14 mouse cellular contexts compared by ENCODE assay signal in the genomic region with DNA sequence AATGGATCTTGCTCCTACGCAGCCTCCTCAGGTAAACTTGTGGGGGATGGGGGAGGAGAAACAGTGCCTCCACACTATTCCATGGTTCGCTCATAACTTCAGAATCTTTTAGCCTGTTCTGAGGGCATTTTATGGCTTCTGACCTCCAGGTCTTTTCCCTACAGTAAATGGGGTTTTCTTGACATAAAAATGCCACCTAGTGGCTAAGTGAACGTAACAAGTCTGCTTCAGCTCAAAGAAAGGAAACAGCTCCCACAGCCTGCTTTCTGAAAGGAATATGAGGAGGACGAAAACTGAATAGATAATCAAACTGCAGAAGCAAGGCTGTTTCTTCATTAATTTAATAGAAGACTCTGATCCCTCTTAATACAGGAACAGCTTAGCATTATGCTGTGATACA.
DNase-seq lines count a peak whose midpoint lies in the region; ATAC-seq and TF ChIP-seq lines count a peak whose summit lies in the region.
"Had no signal": no experiment of that assay in that cellular context is flagged by ENCODE, and none has a peak within 500 bp of the region (broad histone marks: within the 10 kb centered on the region; RNA-seq: fewer than 3 reads in every experiment).

No protein-coding gene starts in this region.

- TF ChIP-seq POLR2A in heart, adult 2 months (IDR thresholded peaks at IDR 0.05; ENCODE audit: insufficient read depth, low read depth, low read length), result no peak
- no peak for TF ChIP-seq POLR2A in liver, adult 2 months (IDR thresholded peaks at IDR 0.05; ENCODE audit: extremely low read depth, insufficient read depth, low read length)

- no peaks in the 10 kb centered on the region for H3K36me3 ChIP-seq in heart, adult 2 months (ENCODE audit: control insufficient read depth, insufficient read depth, low read length)
- H3K36me3 ChIP-seq in liver, adult 2 months (ENCODE audit: control insufficient read depth, insufficient read depth, low read length), result no peaks in the 10 kb centered on the region
- no peaks in the 10 kb centered on the region for H3K36me3 ChIP-seq in liver, embryonic 12.5 days
- no peaks in the 10 kb centered on the region for H3K36me3 ChIP-seq in G1E (replicated peaks)
- H3K36me3 ChIP-seq: forebrain, embryonic 10.5 days; neural tube, embryonic 12.5 days had no signal

- no peaks in the 10 kb centered on the region for H3K4me1 ChIP-seq in heart, adult 2 months (ENCODE audit: control insufficient read depth, insufficient read depth, low read length)
- no peaks in the 10 kb centered on the region for H3K4me1 ChIP-seq in liver, adult 2 months (ENCODE audit: control insufficient read depth, insufficient read depth, low read length)
- H3K4me1 ChIP-seq in liver, embryonic 12.5 days, result peaks cover 27% of the 10 kb centered on the region
- H3K4me1 ChIP-seq in G1E (ENCODE audit: insufficient read depth, low read depth, low read length), result peaks cover 57% of the 10 kb centered on the region
- H3K4me1 ChIP-seq: forebrain, embryonic 10.5 days; neural tube, embryonic 12.5 days had no signal

- peak; percentile 24 for TF ChIP-seq CTCF in heart, adult 2 months (IDR thresholded peaks at IDR 0.05)
- TF ChIP-seq CTCF in liver, adult 2 months (IDR thresholded peaks at IDR 0.05; ENCODE audit: low read depth, low read length), result 0 out of 2 replicates have a peak, but pooled peaks have one; percentile 3
- 0 out of 2 replicates have a peak, but pooled peaks have one; percentile 31 for TF ChIP-seq CTCF in G1E (IDR thresholded peaks at IDR 0.05; ENCODE audit: low read depth, low read length)

- no peak for DNase-seq in heart, adult 2 months
- no peak for DNase-seq in heart, adult 9 months (ENCODE audit: low spot score in 2 of 2)
- DNase-seq in liver, adult 2 months (ENCODE audit: extremely low read depth, low read depth, low spot score), result peak; percentile 2
- no peak for DNase-seq in G1E (ENCODE audit: low spot score)
- peak; percentile 56 for DNase-seq in embryo, embryonic 10.5 days (ENCODE audit: low spot score)
- DNase-seq in right cerebral cortex, adult 18-20 months, result no peak
- DNase-seq in spleen, postnatal 4 days (ENCODE audit: low spot score in 2 of 2), result no peak
- DNase-seq: cerebellum, postnatal 25 days; gastrocnemius, postnatal 14 days; lung, adult 18-20 months; thymus, postnatal 36 days had no signal

- H3K4me3 ChIP-seq in heart, adult 2 months, result no peak overlapping the region
- H3K4me3 ChIP-seq in liver, adult 2 months (ENCODE audit: insufficient read depth, low read depth, low read length), result no peak overlapping the region
- no peak overlapping the region for H3K4me3 ChIP-seq in liver, embryonic 12.5 days
- no peak overlapping the region for H3K4me3 ChIP-seq in G1E (ENCODE audit: low read depth, low read length)
- H3K4me3 ChIP-seq: forebrain, embryonic 10.5 days; neural tube, embryonic 12.5 days had no signal

- H3K4me2 ChIP-seq in liver, embryonic 12.5 days, result no peak overlapping the region
- H3K4me2 ChIP-seq: neural tube, embryonic 12.5 days had no signal

- H3K79me2 ChIP-seq in heart, adult 2 months (replicated peaks; ENCODE audit: control insufficient read depth, insufficient read depth, low read length), result no peaks in the 10 kb centered on the region
- no peaks in the 10 kb centered on the region for H3K79me2 ChIP-seq in liver, adult 2 months (ENCODE audit: control insufficient read depth, insufficient read depth, low read length)

- H3K27ac ChIP-seq in heart, adult 2 months, result no peak overlapping the region
- no peak overlapping the region for H3K27ac ChIP-seq in liver, adult 2 months (replicated peaks; ENCODE audit: insufficient read depth, low read depth, low read length)
- H3K27ac ChIP-seq in liver, embryonic 12.5 days, result no peak overlapping the region
- H3K27ac ChIP-seq: forebrain, embryonic 10.5 days; neural tube, embryonic 12.5 days had no signal

- WGBS in heart, adult 2 months, result 49% methylated on average over 4 of the region's 4 CpGs
- 61% methylated on average over 4 of the region's 4 CpGs for WGBS in liver, adult 2 months
- 42% methylated on average over 4 of the region's 4 CpGs for WGBS in liver, embryonic 12.5 days (ENCODE audit: insufficient replicate concordance)

- TF ChIP-seq EP300 in heart, adult 2 months (IDR thresholded peaks at IDR 0.05; ENCODE audit: insufficient read depth, low read depth, low read length), result no peak

- intact Hi-C loops in heart, adult 2 months (cut with DNase I), result no loop called here

- no peak for ATAC-seq in liver, embryonic 12.5 days
- no peak for ATAC-seq in G1E (ENCODE audit: extremely low read depth, insufficient number of reproducible peaks, low FRiP score, poor library complexity, severe bottlenecking)

- no peak overlapping the region for H3K9ac ChIP-seq in heart, adult 2 months (ENCODE audit: low read depth, low read length)
- H3K9ac ChIP-seq in liver, adult 2 months (ENCODE audit: low read depth, low read length), result no peak overlapping the region
- H3K9ac ChIP-seq in liver, embryonic 12.5 days, result no peak overlapping the region
- H3K9ac ChIP-seq: neural tube, embryonic 12.5 days had no signal

- H3K27me3 ChIP-seq in heart, adult 2 months (ENCODE audit: control insufficient read depth, insufficient read depth, low read length), result no peaks in the 10 kb centered on the region
- H3K27me3 ChIP-seq in liver, adult 2 months (ENCODE audit: control insufficient read depth, insufficient read depth, low read length), result no peaks in the 10 kb centered on the region
- H3K27me3 ChIP-seq in liver, embryonic 12.5 days (replicated peaks), result no peaks in the 10 kb centered on the region
- no peaks in the 10 kb centered on the region for H3K27me3 ChIP-seq in G1E (ENCODE audit: insufficient read depth, low read length)
- H3K27me3 ChIP-seq: neural tube, embryonic 12.5 days had no signal

- H3K9me3 ChIP-seq in liver, embryonic 12.5 days (replicated peaks), result peaks cover 6% of the 10 kb centered on the region; the same call in 1 of the 2 replicates
- peaks cover 9% of the 10 kb centered on the region for H3K9me3 ChIP-seq in G1E (replicated peaks)

Comparison
In these comparisons a context has a peak if more than half of its experiments do, and no peak if none do; other contexts are left out.
1. DNase-seq: peak in liver, adult 2 months (single experiment) and embryo, embryonic 10.5 days (single experiment); none in heart, adult 2 months (0 of 2), heart, adult 9 months (0 of 2), G1E (single experiment), right cerebral cortex, adult 18-20 months (single experiment) and spleen, postnatal 4 days (0 of 2).
2. Peak in every context shown above with its lines, with median percentiles within 50 percentile points of each other: CTCF ChIP-seq.